8 mouse cellular contexts compared by ENCODE assay signal in the genomic region with DNA sequence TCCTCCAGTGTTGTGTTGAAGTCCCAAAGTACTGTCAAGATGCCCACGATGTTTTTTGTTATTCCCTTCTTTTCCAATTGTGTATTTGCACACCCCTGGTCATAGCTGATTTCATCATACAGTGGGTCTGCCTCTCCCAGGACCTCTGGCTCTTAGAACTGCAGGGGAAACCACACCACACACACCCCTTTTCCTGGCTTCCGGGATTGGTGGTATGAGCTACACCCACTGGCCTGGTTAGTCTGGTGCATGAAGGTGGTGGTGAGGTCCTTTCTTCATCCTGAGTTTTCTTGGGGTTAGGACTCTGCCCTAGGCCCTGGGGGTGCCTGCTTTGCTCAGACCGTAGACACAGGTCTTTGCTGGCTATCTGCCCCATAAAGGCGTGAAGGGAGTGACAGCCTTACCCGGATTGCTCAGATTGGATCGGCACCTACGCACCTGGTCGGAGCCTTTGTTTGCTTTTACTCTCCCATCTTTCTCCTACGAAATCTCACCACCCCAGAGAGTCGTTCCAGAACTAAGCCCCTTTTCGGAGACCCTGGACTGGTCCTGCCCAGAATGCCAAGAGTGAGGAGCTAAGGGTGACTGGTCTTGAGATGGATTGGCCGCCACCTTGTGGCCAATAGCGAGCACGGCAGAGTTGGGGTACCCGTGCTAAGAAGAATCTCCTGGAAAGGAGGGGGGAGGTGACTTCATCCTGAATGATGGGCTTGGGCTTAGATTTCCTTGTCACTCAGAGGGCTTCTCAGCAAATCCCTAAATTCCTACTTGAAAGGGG. TPM values are rescaled to one million over a fixed set of nuclear protein-coding genes. Genes with fewer than 3 reads are reported as not detected.
A peak's percentile ranks its signal among the peaks of the same experiment; 100 is the strongest.
DNase-seq lines count a peak whose midpoint lies in the region; ATAC-seq and TF ChIP-seq lines count a peak whose summit lies in the region.

No protein-coding gene starts in this region.

- H3K27me3 ChIP-seq in embryonic facial prominence, embryonic 13.5 days, result peaks cover 68% of the 10 kb centered on the region
- peaks cover 45% of the 10 kb centered on the region for H3K27me3 ChIP-seq in intestine, embryonic 15.5 days (replicated peaks)
- peaks cover 19% of the 10 kb centered on the region for H3K27me3 ChIP-seq in limb, embryonic 14.5 days (ENCODE audit: control insufficient read depth, insufficient read depth, low read length)

- no peaks in the 10 kb centered on the region for H3K9me3 ChIP-seq in embryonic facial prominence, embryonic 13.5 days
- no peaks in the 10 kb centered on the region for H3K9me3 ChIP-seq in intestine, embryonic 15.5 days
- H3K9me3 ChIP-seq in limb, embryonic 14.5 days (ENCODE audit: control insufficient read depth, low read length), result no peaks in the 10 kb centered on the region

- no peak overlapping the region for H3K9ac ChIP-seq in embryonic facial prominence, embryonic 13.5 days
- no peak overlapping the region for H3K9ac ChIP-seq in intestine, embryonic 15.5 days
- H3K9ac ChIP-seq in limb, embryonic 14.5 days (ENCODE audit: low read depth, low read length, severe bottlenecking), result no peak overlapping the region

- no peak for TF ChIP-seq POLR2A in limb, embryonic 14.5 days (IDR thresholded peaks at IDR 0.05; ENCODE audit: borderline replicate concordance, extremely low read depth, insufficient read depth, insufficient read length)

- H3K4me3 ChIP-seq in embryonic facial prominence, embryonic 13.5 days, result no peak overlapping the region
- H3K4me3 ChIP-seq in intestine, embryonic 15.5 days (replicated peaks), result no peak overlapping the region
- no peak overlapping the region for H3K4me3 ChIP-seq in limb, embryonic 14.5 days (replicated peaks; ENCODE audit: low read length)

- WGBS in embryonic facial prominence, embryonic 13.5 days, result 34% methylated on average over 15 of the region's 15 CpGs
- 29% methylated on average over 15 of the region's 15 CpGs for WGBS in intestine, embryonic 15.5 days
- 29% methylated on average over 15 of the region's 15 CpGs for WGBS in limb, embryonic 14.5 days

- H3K4me1 ChIP-seq in embryonic facial prominence, embryonic 13.5 days, result peaks cover 20% of the 10 kb centered on the region
- H3K4me1 ChIP-seq in intestine, embryonic 15.5 days (replicated peaks), result 0 out of 2 replicates have a peak, but pooled peaks cover 6% of the 10 kb centered on the region
- H3K4me1 ChIP-seq in limb, embryonic 14.5 days (ENCODE audit: control insufficient read depth, insufficient read depth, low read length), result peaks cover 8% of the 10 kb centered on the region; the same call in 1 of the 2 replicates

- no peak for ATAC-seq in embryonic facial prominence, embryonic 13.5 days (ENCODE audit: insufficient number of reproducible peaks, insufficient read depth, low FRiP score, low TSS enrichment, low read depth)
- ATAC-seq in intestine, embryonic 15.5 days, result 0 out of 2 replicates have a peak, but pooled peaks have one; percentile 35
- ATAC-seq in limb, embryonic 14.5 days (ENCODE audit: low FRiP score, low read depth), result no peak

- no peaks in the 10 kb centered on the region for H3K36me3 ChIP-seq in embryonic facial prominence, embryonic 13.5 days
- H3K36me3 ChIP-seq in intestine, embryonic 15.5 days, result no peaks in the 10 kb centered on the region
- no peaks in the 10 kb centered on the region for H3K36me3 ChIP-seq in limb, embryonic 14.5 days (ENCODE audit: control insufficient read depth, insufficient read depth, low read length)

- H3K27ac ChIP-seq in embryonic facial prominence, embryonic 13.5 days, result no peak overlapping the region
- H3K27ac ChIP-seq in intestine, embryonic 15.5 days, result no peak overlapping the region
- H3K27ac ChIP-seq in limb, embryonic 14.5 days (replicated peaks; ENCODE audit: low read depth, low read length), result no peak overlapping the region

- DNase-seq in adrenal gland, adult (ENCODE audit: inconsistent age in 2 of 2, low spot score in 1 of 2), result peak; percentile 66 to 87
- no peak for DNase-seq in adrenal gland, postnatal 4 days (ENCODE audit: low spot score in 2 of 2)
- peak; percentile 55 for DNase-seq in urinary bladder, postnatal 14 days (ENCODE audit: low spot score)
- no peak for DNase-seq in urinary bladder, postnatal 10 days (ENCODE audit: low spot score)
- peak; percentile 82 for DNase-seq in limb, embryonic 14.5 days (ENCODE audit: low spot score)
- DNase-seq in retina, embryonic 14.5 days (ENCODE audit: low spot score), result peak; percentile 87

- H3K4me2 ChIP-seq in embryonic facial prominence, embryonic 13.5 days, result 0 out of 2 replicates have a peak overlapping the region, but pooled peaks have one; percentile 26
- 0 out of 2 replicates have a peak overlapping the region, but pooled peaks have one; percentile 17 for H3K4me2 ChIP-seq in intestine, embryonic 15.5 days (replicated peaks)
- no peak overlapping the region for H3K4me2 ChIP-seq in limb, embryonic 14.5 days (replicated peaks; ENCODE audit: low read depth, low read length, severe bottlenecking)

RNA-seq across cellular contexts. Expression of a gene that starts 17.7 kb away (rescaled TPM):
- 100 to 1,000 TPM; 118 to 120 TPM for total RNA-seq in adrenal gland, postnatal 4 days (2021)
- 53.4 and 62.8 TPM in 2 replicates for polyA plus RNA-seq in embryonic facial prominence, embryonic 13.5 days (2015; fragmentation: Nextera tagmentation; extraction: Ambion mirVana)
- polyA plus RNA-seq in intestine, embryonic 15.5 days (2015; fragmentation: Nextera tagmentation; extraction: Ambion mirVana), result 27.7 and 28.5 TPM in 2 replicates
- polyA plus RNA-seq in limb, embryonic 14.5 days (2012; rRNA removed), result 54.7 and 57.5 TPM in 2 replicates
- polyA plus RNA-seq in limb, embryonic 14.5 days (2014; fragmentation: Nextera tagmentation; extraction: Ambion mirVana), result 56.6 and 62.9 TPM in 2 replicates

Comparison
In these comparisons a context has a peak if more than half of its experiments do, and no peak if none do; other contexts are left out.
1. DNase-seq: peak in adrenal gland, adult (2 of 2), urinary bladder, postnatal 14 days (single experiment), limb, embryonic 14.5 days (single experiment) and retina, embryonic 14.5 days (single experiment); none in adrenal gland, postnatal 4 days (0 of 2) and urinary bladder, postnatal 10 days (single experiment).